Mouse (Mus musculus): ENCODE results near the gene Ptgir. TPM values are rescaled to one million over a fixed set of nuclear protein-coding genes. Genes with fewer than 3 reads are reported as not detected.

The Ptgir gene
- polyA plus RNA-seq, 1 experiment from 2014 or later, result 3.0 TPM

- Histone ChIP-seq H3K4me2 (replicated peaks) (no peak overlapping the region), H3K4me1 (peaks cover 46% of the 10 kb centered on the region), H3K9me3 (no peaks in the 10 kb centered on the region), H3K36me3 (peaks cover 62% of the 10 kb centered on the region), H3K4me3 (no peak overlapping the region), H3K9ac (no peak overlapping the region), H3K27ac (no peak overlapping the region), H3K27me3 (replicated peaks) (no peaks in the 10 kb centered on the region)
- no peak for ATAC-seq (ENCODE audit: low FRiP score, low read depth)
- WGBS, result 81% methylated on average over 3 of the region's 3 CpGs
Measured at GRCm38 (mm10) chr7:16918670-16919069, 12.4 kb downstream of the Ptgir start.

- Histone ChIP-seq H3K36me3 (peaks cover 59% of the 10 kb centered on the region), H3K4me2 (replicated peaks) (peak overlapping the region; percentile 35), H3K9ac (peak overlapping the region; percentile 33; the same call in 1 of the 2 replicates), H3K4me3 (no peak overlapping the region), H3K9me3 (no peaks in the 10 kb centered on the region), H3K27ac (no peak overlapping the region), H3K4me1 (peaks cover 46% of the 10 kb centered on the region), H3K27me3 (replicated peaks) (no peaks in the 10 kb centered on the region)
- WGBS, result 91% methylated on average over 13 of the region's 13 CpGs
- ATAC-seq (ENCODE audit: low FRiP score, low read depth), result no peak
Measured at GRCm38 (mm10) chr7:16919395-16920149, 13.3 kb downstream of the Ptgir start.

GRCm38 (mm10) chr7:16920150-16920579 is 13.9 kb downstream of the Ptgir start:
- no peak overlapping the region for H3K9ac ChIP-seq
- peak overlapping the region; percentile 35 for H3K4me2 ChIP-seq (replicated peaks)
- peaks cover 46% of the 10 kb centered on the region for H3K4me1 ChIP-seq
- no peak for ATAC-seq (ENCODE audit: low FRiP score, low read depth)
- WGBS, result 85% methylated on average over 7 of the region's 7 CpGs
- H3K36me3 ChIP-seq, result peaks cover 53% of the 10 kb centered on the region
- H3K27me3 ChIP-seq (replicated peaks), result no peaks in the 10 kb centered on the region
- no peaks in the 10 kb centered on the region for H3K9me3 ChIP-seq
- H3K4me3 ChIP-seq, result no peak overlapping the region
- no peak overlapping the region for H3K27ac ChIP-seq

GRCm38 (mm10) chr7:16920818-16921791 is 14.8 kb downstream of the Ptgir start:
- WGBS, result 52% methylated on average over 21 of the region's 21 CpGs
- peaks cover 44% of the 10 kb centered on the region for H3K36me3 ChIP-seq

GRCm38 (mm10) chr7:16921881-16922335 is 15.6 kb downstream of the Ptgir start:
- ATAC-seq (ENCODE audit: low FRiP score, low read depth), result no peak
- Histone ChIP-seq H3K36me3 (peaks cover 36% of the 10 kb centered on the region), H3K27me3 (replicated peaks) (no peaks in the 10 kb centered on the region), H3K4me1 (peaks cover 46% of the 10 kb centered on the region), H3K4me3 (peak overlapping the region; percentile 85), H3K4me2 (replicated peaks) (peak overlapping the region; percentile 86), H3K9me3 (no peaks in the 10 kb centered on the region), H3K9ac (peak overlapping the region; percentile 97), H3K27ac (peak overlapping the region; percentile 60; the same call in 1 of the 2 replicates)
- 81% methylated on average over 6 of the region's 6 CpGs for WGBS

More at GRCm38 (mm10) chr7:16920818-16921791, 14.8 kb downstream of the Ptgir start:
- Histone ChIP-seq H3K9ac (peak overlapping the region; percentile 97), H3K9me3 (no peaks in the 10 kb centered on the region), H3K27ac (peak overlapping the region; percentile 60), H3K4me1 (peaks cover 46% of the 10 kb centered on the region), H3K4me2 (replicated peaks) (peak overlapping the region; percentile 86), H3K4me3 (peak overlapping the region; percentile 85), H3K27me3 (replicated peaks) (no peaks in the 10 kb centered on the region)
- no peak for ATAC-seq (ENCODE audit: low FRiP score, low read depth)

GRCm38 (mm10) chr7:16922360-16922973 is 16.2 kb downstream of the Ptgir start:
- Histone ChIP-seq H3K27me3 (replicated peaks) (no peaks in the 10 kb centered on the region), H3K36me3 (peaks cover 31% of the 10 kb centered on the region), H3K4me3 (peak overlapping the region; percentile 85), H3K4me1 (peaks cover 46% of the 10 kb centered on the region), H3K9me3 (no peaks in the 10 kb centered on the region), H3K9ac (peak overlapping the region; percentile 97), H3K27ac (no peak overlapping the region), H3K4me2 (replicated peaks) (peak overlapping the region; percentile 86)
- no peak for ATAC-seq (ENCODE audit: low FRiP score, low read depth)
- WGBS, result 44% methylated on average over 10 of the region's 10 CpGs

- Histone ChIP-seq H3K9me3 (no peaks in the 10 kb centered on the region), H3K27ac (peak overlapping the region; percentile 87), H3K27me3 (replicated peaks) (no peaks in the 10 kb centered on the region), H3K4me1 (peaks cover 41% of the 10 kb centered on the region), H3K4me3 (peak overlapping the region; percentile 85), H3K36me3 (peaks cover 21% of the 10 kb centered on the region), H3K9ac (peak overlapping the region; percentile 97), H3K4me2 (replicated peaks) (peak overlapping the region; percentile 86)
- under 1% methylated on average over 45 of the region's 57 CpGs for WGBS
- ATAC-seq (ENCODE audit: low FRiP score, low read depth), result peak; percentile 7
Measured at GRCm38 (mm10) chr7:16923283-16924036, 17.2 kb downstream of the Ptgir start.

- Histone ChIP-seq H3K36me3 (peaks cover 13% of the 10 kb centered on the region), H3K27ac (peak within 1 kb of the TSS; percentile 96), H3K4me1 (peaks cover 37% of the 10 kb centered on the region), H3K9me3 (no peaks in the 10 kb centered on the region), H3K27me3 (replicated peaks) (no peaks in the 10 kb centered on the region), H3K4me2 (replicated peaks) (peak within 1 kb of the TSS; percentile 86), H3K4me3 (peak within 1 kb of the TSS; percentile 85), H3K9ac (peak within 1 kb of the TSS; percentile 97)
- WGBS, result 2% methylated on average over 62 of the region's 64 CpGs
- peak; percentile 93 for ATAC-seq (ENCODE audit: low FRiP score, low read depth)
Measured at GRCm38 (mm10) chr7:16924037-16924834, 17.9 kb downstream of the Ptgir start, which contains the start of gene Calm3. Calm3 (minus strand) TSS chr7:16924114.

GRCm38 (mm10) chr7:16928341-16928740 is 22.1 kb downstream of the Ptgir start:
- Histone ChIP-seq H3K4me3 (no peak overlapping the region), H3K27ac (no peak overlapping the region), H3K4me1 (no peaks in the 10 kb centered on the region), H3K4me2 (replicated peaks) (no peak overlapping the region), H3K27me3 (replicated peaks) (no peaks in the 10 kb centered on the region), H3K9me3 (no peaks in the 10 kb centered on the region), H3K36me3 (no peaks in the 10 kb centered on the region), H3K9ac (no peak overlapping the region)
- ATAC-seq (ENCODE audit: low FRiP score, low read depth), result no peak
- WGBS, result 50% methylated on average over 2 of the region's 2 CpGs

- ATAC-seq (ENCODE audit: low FRiP score, low read depth), result no peak
- no peak overlapping the region for H3K9ac ChIP-seq
Measured at GRCm38 (mm10) chr7:16930850-16931249, 24.6 kb downstream of the Ptgir start.

More at GRCm38 (mm10) chr7:16930850-16931249, 24.6 kb downstream of the Ptgir start:
- Histone ChIP-seq H3K4me3 (no peak overlapping the region), H3K36me3 (no peaks in the 10 kb centered on the region), H3K9me3 (no peaks in the 10 kb centered on the region), H3K4me2 (replicated peaks) (no peak overlapping the region), H3K4me1 (no peaks in the 10 kb centered on the region), H3K27me3 (replicated peaks) (no peaks in the 10 kb centered on the region), H3K27ac (no peak overlapping the region)
- 9% methylated on average over 1 of the region's 1 CpGs for WGBS

All from neural tube, embryonic 12.5 days (tissue).